Mouse (Mus musculus): ENCODE measurements around the gene Tnfrsf19. TPM values are rescaled to one million over a fixed set of nuclear protein-coding genes. Genes with fewer than 3 reads are reported as not detected.

Tnfrsf19 gene
- polyA plus RNA-seq (2014; fragmentation: Nextera tagmentation; extraction: Ambion mirVana) = 23.9 and 34.3 TPM in 2 replicates

DNA sequence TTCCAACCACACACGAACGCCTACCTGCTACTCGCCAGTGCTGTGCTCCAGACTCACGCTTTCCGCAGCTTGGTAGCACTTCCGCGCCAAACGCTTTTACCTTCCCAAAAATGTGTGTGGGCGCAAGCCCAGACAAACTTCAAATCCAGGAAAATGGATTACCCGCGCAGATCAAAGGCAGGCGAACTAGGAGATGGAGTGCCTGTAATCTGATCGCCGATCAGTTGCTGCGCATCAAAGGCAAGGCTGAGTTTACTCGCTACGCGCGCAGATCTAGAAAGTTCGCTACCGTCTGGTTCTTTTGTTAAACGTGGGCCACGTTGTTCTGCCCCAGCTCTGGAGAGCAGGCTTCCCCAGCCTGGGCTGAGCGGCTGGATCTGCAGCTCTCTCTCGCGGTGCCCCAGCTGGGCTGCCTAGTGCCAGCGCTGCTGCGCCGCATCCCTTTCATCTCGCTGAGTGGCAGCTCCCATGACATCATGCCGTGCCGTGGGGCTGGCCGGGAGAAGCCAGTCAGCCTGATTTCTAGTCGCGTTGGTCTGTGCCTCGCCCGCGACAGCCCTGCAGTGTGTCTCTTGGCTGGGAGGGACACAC lies at the start of gene Tnfrsf19:
Gene Tnfrsf19 (minus strand): TSS at position 400 of the 591 bp plus-strand sequence.
- under 1% methylated on average over 38 of the region's 38 CpGs for WGBS
- Histone ChIP-seq H3K9me3 (ENCODE audit: control insufficient read depth, low read length) (no peaks in the 10 kb centered on the region), H3K27ac (ENCODE audit: low read depth, low read length) (peak within 1 kb of the TSS; percentile 61), H3K4me3 (ENCODE audit: low read depth, low read length) (peak within 1 kb of the TSS; percentile 43), H3K4me2 (ENCODE audit: low read depth, low read length) (peak within 1 kb of the TSS; percentile 65), H3K9ac (replicated peaks; ENCODE audit: low read depth, low read length) (peak within 1 kb of the TSS; percentile 57), H3K36me3 (ENCODE audit: control insufficient read depth, insufficient read depth, low read length) (no peaks in the 10 kb centered on the region), H3K27me3 (ENCODE audit: control insufficient read depth, insufficient read depth, low read length) (no peaks in the 10 kb centered on the region), H3K4me1 (ENCODE audit: control insufficient read depth, insufficient read depth, low read length) (peaks cover 5% of the 10 kb centered on the region; the same call in 1 of the 2 replicates)
- ATAC-seq (ENCODE audit: low read depth) = peak; percentile 95

DNA sequence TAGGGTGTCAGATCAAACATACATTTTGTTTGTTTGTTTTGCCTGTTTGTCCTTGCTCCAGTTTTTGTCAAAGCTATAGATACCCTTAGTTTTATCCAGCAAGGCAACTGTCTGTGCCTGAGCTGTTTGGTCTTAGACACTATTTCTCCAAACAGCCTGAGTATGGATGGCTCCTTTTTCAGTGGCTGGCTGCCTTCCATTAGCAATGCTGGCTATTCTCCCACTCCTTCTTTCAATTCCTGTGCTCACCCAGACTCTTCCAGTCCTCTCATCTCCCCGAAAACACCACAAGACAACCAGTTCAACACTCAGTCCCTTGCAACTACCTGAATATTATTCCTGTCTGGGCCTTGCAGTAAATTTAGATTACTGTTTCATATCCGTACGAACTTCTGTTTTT lies 45.8 kb upstream of the Tnfrsf19 start:
- H3K4me2 ChIP-seq (ENCODE audit: low read depth, low read length) = no peak overlapping the region
- H3K27ac ChIP-seq (ENCODE audit: low read depth, low read length) = no peak overlapping the region
- H3K9me3 ChIP-seq (ENCODE audit: control insufficient read depth, low read length) = no peaks in the 10 kb centered on the region
- H3K4me1 ChIP-seq (ENCODE audit: control insufficient read depth, insufficient read depth, low read length) = no peaks in the 10 kb centered on the region
- H3K4me3 ChIP-seq (ENCODE audit: low read depth, low read length) = no peak overlapping the region
- 88% methylated on average over 3 of the region's 3 CpGs for whole genome bisulfite sequencing
- H3K36me3 ChIP-seq (ENCODE audit: control insufficient read depth, insufficient read depth, low read length) = no peaks in the 10 kb centered on the region
- ATAC-seq (ENCODE audit: low read depth) = no peak
- no peak overlapping the region for H3K9ac ChIP-seq (replicated peaks; ENCODE audit: low read depth, low read length)
- no peaks in the 10 kb centered on the region for H3K27me3 ChIP-seq (ENCODE audit: control insufficient read depth, insufficient read depth, low read length)

DNA sequence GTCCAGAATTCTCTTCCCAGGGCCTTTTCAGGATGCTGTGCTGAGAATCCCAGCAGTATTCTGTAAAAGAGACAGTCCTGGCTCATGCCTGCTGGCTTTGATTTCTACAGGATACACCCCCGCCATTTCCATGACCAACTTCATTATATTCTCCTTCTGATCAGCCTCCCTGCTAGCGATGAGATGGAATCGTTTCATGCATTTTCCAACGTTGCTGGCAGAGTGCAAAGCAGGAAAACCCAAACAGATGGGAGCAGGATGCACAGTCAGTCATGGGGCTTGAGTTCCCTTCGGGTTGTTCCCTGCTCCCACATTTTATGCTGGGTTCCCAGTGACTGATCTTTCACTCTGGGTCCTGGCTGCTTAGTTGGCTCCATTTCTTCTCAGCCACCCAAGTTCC lies 44.7 kb upstream of the Tnfrsf19 start:
- no peaks in the 10 kb centered on the region for H3K9me3 ChIP-seq (ENCODE audit: control insufficient read depth, low read length)
- H3K9ac ChIP-seq (replicated peaks; ENCODE audit: low read depth, low read length) = no peak overlapping the region
- WGBS = 84% methylated on average over 5 of the region's 5 CpGs
- H3K36me3 ChIP-seq (ENCODE audit: control insufficient read depth, insufficient read depth, low read length) = no peaks in the 10 kb centered on the region
- no peak overlapping the region for H3K4me3 ChIP-seq (ENCODE audit: low read depth, low read length)
- no peak for ATAC-seq (ENCODE audit: low read depth)
- no peak overlapping the region for H3K4me2 ChIP-seq (ENCODE audit: low read depth, low read length)
- no peaks in the 10 kb centered on the region for H3K4me1 ChIP-seq (ENCODE audit: control insufficient read depth, insufficient read depth, low read length)
- H3K27me3 ChIP-seq (ENCODE audit: control insufficient read depth, insufficient read depth, low read length) = no peaks in the 10 kb centered on the region
- H3K27ac ChIP-seq (ENCODE audit: low read depth, low read length) = no peak overlapping the region

DNA sequence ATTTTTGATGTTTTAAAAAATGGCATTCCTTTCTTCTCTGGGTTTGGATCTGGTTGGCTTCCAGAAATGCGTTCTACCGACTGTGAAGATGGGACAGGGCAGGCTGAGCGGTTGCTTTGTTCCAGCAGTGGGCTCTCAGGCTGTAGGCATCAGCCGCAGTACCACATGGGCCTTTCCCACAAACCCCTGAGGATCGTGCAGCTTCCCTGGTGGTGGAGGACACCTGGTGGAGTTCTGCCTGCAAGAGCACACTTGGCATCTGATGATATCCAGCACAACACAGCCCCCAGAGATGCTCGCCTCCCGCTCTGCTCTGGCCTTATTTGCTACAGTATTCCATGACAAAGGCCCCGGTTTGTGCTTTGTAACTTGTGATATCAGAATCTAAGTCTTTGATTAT lies 41.9 kb upstream of the Tnfrsf19 start:
- H3K4me3 ChIP-seq (ENCODE audit: low read depth, low read length) = no peak overlapping the region
- ATAC-seq (ENCODE audit: low read depth) = no peak
- H3K9ac ChIP-seq (replicated peaks; ENCODE audit: low read depth, low read length) = no peak overlapping the region
- H3K4me2 ChIP-seq (ENCODE audit: low read depth, low read length) = no peak overlapping the region
- H3K27ac ChIP-seq (ENCODE audit: low read depth, low read length) = no peak overlapping the region
- H3K4me1 ChIP-seq (ENCODE audit: control insufficient read depth, insufficient read depth, low read length) = no peaks in the 10 kb centered on the region
- H3K9me3 ChIP-seq (ENCODE audit: control insufficient read depth, low read length) = no peaks in the 10 kb centered on the region
- H3K36me3 ChIP-seq (ENCODE audit: control insufficient read depth, insufficient read depth, low read length) = no peaks in the 10 kb centered on the region
- 77% methylated on average over 8 of the region's 8 CpGs for WGBS
- no peaks in the 10 kb centered on the region for H3K27me3 ChIP-seq (ENCODE audit: control insufficient read depth, insufficient read depth, low read length)

DNA sequence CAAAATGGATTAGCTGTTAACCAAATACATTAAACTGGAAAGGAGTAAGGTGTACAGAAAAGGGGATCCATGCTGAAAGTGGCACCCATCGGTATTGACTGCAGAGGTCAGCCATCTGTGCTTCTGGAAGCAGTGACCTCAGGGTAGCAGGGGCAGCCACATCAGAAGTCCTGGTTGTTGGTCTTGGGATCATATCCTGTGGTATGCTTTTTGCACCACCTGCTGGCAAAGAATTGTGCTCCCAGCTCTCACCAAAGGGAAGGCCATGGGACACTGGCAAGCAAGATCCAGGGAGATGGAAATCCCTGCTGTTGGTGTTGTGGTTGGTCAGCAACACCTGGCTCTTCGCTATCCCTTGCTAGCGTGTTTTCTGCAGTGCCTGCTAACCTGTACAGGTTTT lies 39.0 kb upstream of the Tnfrsf19 start:
- no peak for ATAC-seq (ENCODE audit: low read depth)
- no peaks in the 10 kb centered on the region for H3K36me3 ChIP-seq (ENCODE audit: control insufficient read depth, insufficient read depth, low read length)
- no peak overlapping the region for H3K4me3 ChIP-seq (ENCODE audit: low read depth, low read length)
- H3K9me3 ChIP-seq (ENCODE audit: control insufficient read depth, low read length) = no peaks in the 10 kb centered on the region
- H3K4me2 ChIP-seq (ENCODE audit: low read depth, low read length) = no peak overlapping the region
- no peak overlapping the region for H3K9ac ChIP-seq (replicated peaks; ENCODE audit: low read depth, low read length)
- no peaks in the 10 kb centered on the region for H3K4me1 ChIP-seq (ENCODE audit: control insufficient read depth, insufficient read depth, low read length)
- 66% methylated on average over 3 of the region's 3 CpGs for WGBS
- H3K27ac ChIP-seq (ENCODE audit: low read depth, low read length) = no peak overlapping the region
- no peaks in the 10 kb centered on the region for H3K27me3 ChIP-seq (ENCODE audit: control insufficient read depth, insufficient read depth, low read length)

DNA sequence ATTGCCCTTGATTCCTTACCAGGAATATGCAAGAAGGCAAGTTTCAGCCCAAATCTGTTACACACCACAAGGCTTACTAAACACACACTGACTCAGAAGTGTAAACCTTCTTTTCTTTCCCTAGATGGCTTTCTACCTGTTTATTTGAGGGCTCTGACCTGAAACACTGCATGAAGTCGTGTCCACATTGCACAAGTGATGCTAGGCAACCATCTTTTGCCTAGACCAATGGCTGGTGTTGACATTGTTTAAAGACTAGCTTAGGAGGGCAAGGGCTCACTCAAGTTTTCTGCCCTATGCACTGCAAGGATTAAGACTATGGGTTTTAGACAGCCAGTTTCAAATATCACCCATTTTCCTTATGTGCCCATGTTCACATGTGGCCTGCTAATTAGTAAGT lies 23.3 kb upstream of the Tnfrsf19 start:
- Histone ChIP-seq H3K4me2 (ENCODE audit: low read depth, low read length) (no peak overlapping the region), H3K9me3 (ENCODE audit: control insufficient read depth, low read length) (no peaks in the 10 kb centered on the region), H3K9ac (replicated peaks; ENCODE audit: low read depth, low read length) (no peak overlapping the region), H3K36me3 (ENCODE audit: control insufficient read depth, insufficient read depth, low read length) (no peaks in the 10 kb centered on the region), H3K27me3 (ENCODE audit: control insufficient read depth, insufficient read depth, low read length) (no peaks in the 10 kb centered on the region), H3K4me1 (ENCODE audit: control insufficient read depth, insufficient read depth, low read length) (no peaks in the 10 kb centered on the region), H3K4me3 (ENCODE audit: low read depth, low read length) (no peak overlapping the region), H3K27ac (ENCODE audit: low read depth, low read length) (no peak overlapping the region)
- WGBS = 84% methylated on average over 1 of the region's 1 CpGs
- ATAC-seq (ENCODE audit: low read depth) = no peak

DNA sequence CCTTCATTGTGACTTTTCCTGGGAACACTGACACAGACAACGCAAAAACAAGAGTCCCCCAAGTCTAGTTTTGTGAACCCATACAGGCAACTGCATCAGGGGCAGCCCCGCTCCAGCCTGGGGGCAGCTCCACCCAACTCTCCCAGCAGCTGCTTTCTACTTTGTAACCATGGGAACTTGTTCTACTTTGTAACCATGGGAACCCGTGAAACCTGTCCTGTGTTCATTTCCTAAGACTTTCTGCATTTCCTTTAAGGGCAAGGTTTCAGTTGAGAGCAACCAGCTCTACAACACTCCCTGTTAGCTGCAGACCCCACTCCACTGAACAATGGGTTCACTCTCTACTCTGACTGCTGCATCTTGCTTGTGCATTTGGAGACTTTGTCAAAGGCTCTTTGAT lies 15.4 kb upstream of the Tnfrsf19 start:
- no peak overlapping the region for H3K27ac ChIP-seq (ENCODE audit: low read depth, low read length)
- no peak overlapping the region for H3K4me3 ChIP-seq (ENCODE audit: low read depth, low read length)
- ATAC-seq (ENCODE audit: low read depth) = no peak
- 49% methylated on average over 3 of the region's 3 CpGs for WGBS
- no peaks in the 10 kb centered on the region for H3K4me1 ChIP-seq (ENCODE audit: control insufficient read depth, insufficient read depth, low read length)
- no peaks in the 10 kb centered on the region; the same call in 1 of the 2 replicates for H3K27me3 ChIP-seq (ENCODE audit: control insufficient read depth, insufficient read depth, low read length)
- H3K9me3 ChIP-seq (ENCODE audit: control insufficient read depth, low read length) = no peaks in the 10 kb centered on the region
- H3K36me3 ChIP-seq (ENCODE audit: control insufficient read depth, insufficient read depth, low read length) = no peaks in the 10 kb centered on the region
- no peak overlapping the region for H3K4me2 ChIP-seq (ENCODE audit: low read depth, low read length)
- H3K9ac ChIP-seq (replicated peaks; ENCODE audit: low read depth, low read length) = no peak overlapping the region

DNA sequence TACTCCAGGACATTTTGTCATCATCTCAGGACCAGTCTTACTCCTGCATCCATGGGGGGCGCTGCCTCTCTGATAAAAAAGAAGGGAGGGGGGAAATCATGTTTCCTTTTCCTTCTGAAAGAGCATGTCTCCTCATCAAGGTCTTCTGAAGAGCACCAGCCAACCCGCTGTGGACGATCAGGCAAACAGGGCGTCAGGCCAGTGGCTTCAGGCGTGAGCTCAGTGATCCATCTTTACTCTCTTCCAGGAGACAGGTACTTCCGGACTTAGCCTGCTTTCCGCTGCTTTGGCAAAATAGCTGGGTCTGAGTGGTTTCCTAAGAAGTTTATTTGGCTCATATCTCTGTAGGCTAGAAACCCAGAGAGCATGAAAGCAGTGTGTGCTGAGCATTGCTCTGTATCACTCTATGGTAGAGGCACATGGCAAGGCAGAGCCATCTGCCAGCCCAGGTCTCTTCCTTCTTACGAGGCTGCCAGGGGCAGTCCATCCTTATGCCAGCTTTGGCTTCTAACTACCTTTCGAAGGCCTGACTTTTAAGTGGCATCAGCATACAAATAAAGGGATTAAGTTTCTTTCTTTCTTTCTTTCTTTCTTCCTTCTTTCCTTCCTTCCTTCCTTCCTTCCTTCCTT lies 13.1 kb upstream of the Tnfrsf19 start:
- H3K4me1 ChIP-seq (ENCODE audit: control insufficient read depth, insufficient read depth, low read length) = peaks cover 4% of the 10 kb centered on the region; the same call in 1 of the 2 replicates
- no peak for ATAC-seq (ENCODE audit: low read depth)
- no peaks in the 10 kb centered on the region for H3K36me3 ChIP-seq (ENCODE audit: control insufficient read depth, insufficient read depth, low read length)
- no peak overlapping the region for H3K4me3 ChIP-seq (ENCODE audit: low read depth, low read length)
- WGBS = 94% methylated on average over 9 of the region's 9 CpGs
- H3K27ac ChIP-seq (ENCODE audit: low read depth, low read length) = no peak overlapping the region
- H3K9ac ChIP-seq (replicated peaks; ENCODE audit: low read depth, low read length) = no peak overlapping the region
- no peak overlapping the region for H3K4me2 ChIP-seq (ENCODE audit: low read depth, low read length)
- no peaks in the 10 kb centered on the region for H3K9me3 ChIP-seq (ENCODE audit: control insufficient read depth, low read length)
- peaks cover 3% of the 10 kb centered on the region; the same call in 1 of the 2 replicates for H3K27me3 ChIP-seq (ENCODE audit: control insufficient read depth, insufficient read depth, low read length)

DNA sequence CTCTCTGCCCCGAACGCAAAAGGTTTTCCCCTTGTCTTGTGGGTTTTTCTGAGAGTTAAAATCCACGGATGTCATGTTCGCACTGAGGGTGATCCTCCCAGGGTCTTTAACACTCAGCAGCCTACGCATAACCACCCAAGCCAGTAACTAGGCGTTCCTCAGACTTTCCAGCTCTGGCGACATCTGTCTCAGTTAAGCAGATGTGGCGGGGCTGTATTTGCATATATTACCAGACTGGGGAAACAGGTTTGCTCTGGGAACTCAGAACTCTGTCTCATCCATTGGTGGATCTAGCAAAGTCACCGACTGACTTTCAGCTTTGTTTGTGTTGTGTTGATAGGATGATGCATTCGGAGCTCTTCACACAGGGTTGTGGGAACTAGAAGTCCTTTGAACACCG lies 10.7 kb upstream of the Tnfrsf19 start:
- Histone ChIP-seq H3K4me1 (ENCODE audit: control insufficient read depth, insufficient read depth, low read length) (peaks cover 4% of the 10 kb centered on the region; the same call in 1 of the 2 replicates), H3K36me3 (ENCODE audit: control insufficient read depth, insufficient read depth, low read length) (no peaks in the 10 kb centered on the region), H3K9ac (replicated peaks; ENCODE audit: low read depth, low read length) (no peak overlapping the region), H3K27me3 (ENCODE audit: control insufficient read depth, insufficient read depth, low read length) (peaks cover 3% of the 10 kb centered on the region; the same call in 1 of the 2 replicates), H3K4me3 (ENCODE audit: low read depth, low read length) (peak overlapping the region; percentile 19; the same call in 1 of the 2 replicates), H3K9me3 (ENCODE audit: control insufficient read depth, low read length) (no peaks in the 10 kb centered on the region), H3K27ac (ENCODE audit: low read depth, low read length) (no peak overlapping the region), H3K4me2 (ENCODE audit: low read depth, low read length) (peak overlapping the region; percentile 55)
- WGBS = 11% methylated on average over 11 of the region's 11 CpGs
- ATAC-seq (ENCODE audit: low read depth) = no peak; the same call in 1 of the 2 replicates
